Mouse (Mus musculus): Measurements from ENCODE around the gene Gm10837.

The Gm10837 gene

GRCm38 (mm10) chr14:122479461-122480109, 10.8 kb upstream of the Gm10837 start:
- DNase-seq (ENCODE audit: low spot score), result no peak

- no peak for DNase-seq (ENCODE audit: low spot score)
These were observed 10.0 kb upstream of the Gm10837 start for GRCm38 (mm10) chr14:122480355-122480754.

GRCm38 (mm10) chr14:122481181-122481580, 9.2 kb upstream of the Gm10837 start:
- DNase-seq (ENCODE audit: low spot score), result no peak

GRCm38 (mm10) chr14:122482081-122483023, 8.0 kb upstream of the Gm10837 start:
- DNase-seq (ENCODE audit: low spot score), result no peak

GRCm38 (mm10) chr14:122483024-122483385, 7.4 kb upstream of the Gm10837 start:
- no peak for DNase-seq (ENCODE audit: low spot score)

GRCm38 (mm10) chr14:122483556-122484421, 6.6 kb upstream of the Gm10837 start:
- no peak for DNase-seq (ENCODE audit: low spot score)

- DNase-seq (ENCODE audit: low spot score), result no peak
These were observed 5.9 kb upstream of the Gm10837 start for GRCm38 (mm10) chr14:122484458-122484843.

- no peak for DNase-seq (ENCODE audit: low spot score)
These were observed 5.4 kb upstream of the Gm10837 start for GRCm38 (mm10) chr14:122484844-122485551.

- no peak for DNase-seq (ENCODE audit: low spot score)
These were observed 4.7 kb upstream of the Gm10837 start for GRCm38 (mm10) chr14:122485635-122486181.

GRCm38 (mm10) chr14:122486611-122487010, 3.8 kb upstream of the Gm10837 start:
- no peak for DNase-seq (ENCODE audit: low spot score)

GRCm38 (mm10) chr14:122487366-122487765, 3.0 kb upstream of the Gm10837 start:
- no peak for DNase-seq (ENCODE audit: low spot score)

- no peak for DNase-seq (ENCODE audit: low spot score)
These were observed 1.3 kb upstream of the Gm10837 start for GRCm38 (mm10) chr14:122489041-122489440.

- DNase-seq (ENCODE audit: low spot score), result no peak
These were observed 536 bp upstream of the Gm10837 start for GRCm38 (mm10) chr14:122489686-122490414.

- no peak for DNase-seq (ENCODE audit: low spot score)
These were observed 1.1 kb downstream of the Gm10837 start for GRCm38 (mm10) chr14:122491521-122491920.

GRCm38 (mm10) chr14:122492015-122492414, 1.6 kb downstream of the Gm10837 start:
- DNase-seq (ENCODE audit: low spot score), result no peak

GRCm38 (mm10) chr14:122509058-122509457, 18.7 kb downstream of the Gm10837 start:
- DNase-seq (ENCODE audit: low spot score), result no peak

GRCm38 (mm10) chr14:122511519-122511918, 21.1 kb downstream of the Gm10837 start:
- DNase-seq (ENCODE audit: low spot score), result no peak

GRCm38 (mm10) chr14:122513511-122514036, 23.2 kb downstream of the Gm10837 start:
- DNase-seq (ENCODE audit: low spot score), result no peak

GRCm38 (mm10) chr14:122528475-122528874, 38.1 kb downstream of the Gm10837 start:
- no peak for DNase-seq (ENCODE audit: low spot score)
